Mouse (Mus musculus): ENCODE data around the gene Srcin1.

DNA sequence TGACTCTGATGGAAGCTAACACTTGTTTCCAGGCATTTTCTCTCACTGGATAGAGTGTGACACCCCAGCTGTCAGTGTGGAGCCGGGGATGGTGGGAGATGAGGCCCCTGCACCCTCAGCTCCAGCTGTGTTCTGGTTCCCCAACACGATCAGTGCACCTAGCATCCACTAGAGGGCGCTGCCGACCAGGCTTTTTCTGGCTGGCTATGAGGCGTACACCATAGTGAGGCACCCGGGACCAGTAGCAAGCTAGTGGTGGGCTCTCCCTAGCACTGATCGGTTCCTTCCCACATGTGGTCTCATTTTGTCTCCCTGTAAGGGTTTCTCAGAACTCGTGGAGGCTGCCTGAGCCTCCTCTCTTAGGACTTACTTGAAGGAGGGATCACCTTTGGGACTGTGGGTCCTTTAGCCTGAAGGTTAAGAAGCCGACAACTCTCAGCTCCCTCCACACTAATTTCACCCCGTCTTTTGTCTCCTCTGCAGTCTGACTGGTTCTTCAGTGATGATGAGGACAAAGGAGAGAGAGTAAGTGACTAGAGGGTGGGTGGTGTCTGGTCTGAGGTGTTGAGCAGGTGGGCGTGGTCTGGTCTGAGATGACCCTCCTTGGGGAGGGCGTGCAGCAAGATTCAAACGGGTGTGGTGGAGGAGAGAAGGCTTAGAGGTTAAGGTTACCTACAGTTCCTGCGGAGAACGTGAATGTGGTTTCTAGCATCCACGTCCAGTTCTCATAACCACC, 86.2 kb downstream of the Srcin1 start:
- TF ChIP-seq CTCF (IDR thresholded peaks at IDR 0.05; ENCODE audit: low read depth, low read length), result peak; percentile 94
- no peak for TF ChIP-seq GATA1 (IDR thresholded peaks at IDR 0.05; ENCODE audit: borderline replicate concordance, low read length)
- TF ChIP-seq GATA2 (IDR thresholded peaks at IDR 0.05; ENCODE audit: borderline replicate concordance, low read depth, low read length), result no peak
- TF ChIP-seq POLR2AphosphoS5 (IDR thresholded peaks at IDR 0.05; ENCODE audit: insufficient replicate concordance, low read depth, low read length), result no peak
